Mouse (Mus musculus) lung, embryonic 15.5 days (tissue): Measurements from ENCODE around the gene Tmem106c. TPM values are rescaled to one million over a fixed set of nuclear protein-coding genes. Genes with fewer than 3 reads are reported as not detected.

Experiments used
- ATAC-seq: fragments of 200-750 bp; cut with Nextera tagmentation; 2 replicates; pipeline ENCODE4 v1.8.0; 2017; ENCODE audit warnings: moderate number of reproducible peaks, borderline replicate concordance; ENCODE audit not compliant: low FRiP score, low TSS enrichment; ENCODE audit errors: extremely low read depth
- H3K27ac ChIP-seq: fragments of 300-500 bp; sonication (generic); 2 replicates; pipeline ENCODE4 v1.5.1; 2015; ENCODE audit warnings: moderate library complexity, mild to moderate bottlenecking, inconsistent platforms
- H3K27me3 ChIP-seq: fragments of 300-500 bp; sonication (generic); 2 replicates; pipeline ENCODE4 v1.6.1; 2015; ENCODE audit warnings: inconsistent platforms
- H3K36me3 ChIP-seq: fragments of 300-500 bp; sonication (generic); 2 replicates; pipeline ENCODE4 v1.6.1; 2015; ENCODE audit warnings: inconsistent platforms
- H3K4me1 ChIP-seq: fragments of 300-500 bp; sonication (generic); 2 replicates; pipeline ENCODE4 v1.6.1; 2015; ENCODE audit warnings: inconsistent platforms
- H3K4me2 ChIP-seq: fragments of 300-500 bp; sonication (generic); 2 replicates; pipeline ENCODE4 v1.6.1; 2015; ENCODE audit warnings: inconsistent platforms, mild to moderate bottlenecking, moderate library complexity
- H3K4me3 ChIP-seq: fragments of 300-500 bp; sonication (generic); 2 replicates; pipeline ENCODE4 v1.5.1; 2015; ENCODE audit warnings: mild to moderate bottlenecking, inconsistent platforms
- H3K9ac ChIP-seq: fragments of 300-500 bp; sonication (generic); 2 replicates; pipeline ENCODE4 v1.6.1; 2015; ENCODE audit warnings: inconsistent platforms
- H3K9me3 ChIP-seq: fragments of 300-500 bp; sonication (generic); 2 replicates; pipeline ENCODE4 v1.6.1; 2016; ENCODE audit warnings: inconsistent platforms
- WGBS: fragments of 180-500 bp; shearing (Covaris S2); methylation state at CpG from one replicate; pipeline ENCODE4 v1.1.7; 2015; 5-methylcytosine and 5-hydroxymethylcytosine counted together
- polyA plus RNA-seq: library from polyadenylated mRNA; unstranded; fragments of >200 nt; fragmentation: Nextera tagmentation; extraction: Ambion mirVana; gene quantifications from 2 replicates; pipeline ENCODE4 v1.2.1, GENCODE M21; 2015

Tmem106c gene
- polyA plus RNA-seq, 1 experiment from 2014 or later, result 45.7 TPM

DNA sequence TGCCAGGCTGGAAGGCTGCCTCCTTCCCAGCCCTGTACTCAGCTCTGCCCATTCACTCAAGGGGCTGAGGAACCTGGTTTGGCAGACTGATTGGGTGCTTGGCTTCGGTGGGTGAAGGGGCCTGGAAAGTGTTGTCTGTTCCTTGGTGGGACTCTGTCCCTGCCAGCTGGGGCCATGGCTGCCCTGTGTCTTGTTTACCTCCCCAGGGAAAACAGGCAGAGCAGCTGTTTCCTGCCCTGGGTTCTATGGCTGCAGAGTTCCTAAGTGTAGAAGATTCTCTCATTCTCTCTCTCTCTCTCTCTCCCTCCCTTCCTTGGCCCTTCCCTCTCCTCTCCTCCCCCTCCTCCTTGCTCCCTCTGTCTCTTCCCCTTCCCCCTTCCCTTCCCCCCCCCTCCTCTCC lies 8.7 kb upstream of the Tmem106c start:
- no peaks in the 10 kb centered on the region for H3K9me3 ChIP-seq
- H3K36me3 ChIP-seq, result no peaks in the 10 kb centered on the region
- ATAC-seq, result 0 out of 2 replicates have a peak, but pooled peaks have one; percentile 15
- H3K4me1 ChIP-seq, result peaks cover 5% of the 10 kb centered on the region; the same call in 1 of the 2 replicates
- 24% methylated on average over 1 of the region's 1 CpGs for WGBS
- H3K4me2 ChIP-seq, result no peak overlapping the region
- H3K27ac ChIP-seq, result no peak overlapping the region
- no peak overlapping the region for H3K4me3 ChIP-seq
- H3K9ac ChIP-seq, result no peak overlapping the region
- no peaks in the 10 kb centered on the region for H3K27me3 ChIP-seq

DNA sequence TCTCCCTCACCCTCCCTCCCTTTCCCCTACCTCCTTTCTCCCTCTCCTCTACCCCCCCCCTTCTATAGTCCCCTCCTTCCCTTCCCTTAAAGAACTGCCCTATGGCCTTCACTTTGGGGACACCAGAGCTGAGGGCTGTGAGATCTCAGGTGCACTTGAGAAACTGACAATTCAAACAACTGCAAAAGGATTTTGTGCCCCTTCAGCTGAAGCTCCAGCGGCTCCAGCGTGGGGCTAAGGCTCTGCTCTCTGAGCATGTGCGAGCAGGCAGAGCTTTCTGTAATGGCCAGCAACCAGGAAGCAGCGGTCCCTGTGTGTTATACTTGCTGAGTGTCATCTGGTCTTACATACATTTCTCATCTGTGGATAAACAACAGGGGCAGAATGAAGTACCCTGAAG lies 8.3 kb upstream of the Tmem106c start:
- Histone ChIP-seq H3K36me3 (no peaks in the 10 kb centered on the region), H3K4me3 (no peak overlapping the region), H3K27ac (no peak overlapping the region), H3K9ac (no peak overlapping the region), H3K4me2 (peak overlapping the region; percentile 3; the same call in 1 of the 2 replicates), H3K9me3 (no peaks in the 10 kb centered on the region), H3K4me1 (peaks cover 5% of the 10 kb centered on the region; the same call in 1 of the 2 replicates), H3K27me3 (no peaks in the 10 kb centered on the region)
- WGBS, result 11% methylated on average over 4 of the region's 4 CpGs
- no peak for ATAC-seq

DNA sequence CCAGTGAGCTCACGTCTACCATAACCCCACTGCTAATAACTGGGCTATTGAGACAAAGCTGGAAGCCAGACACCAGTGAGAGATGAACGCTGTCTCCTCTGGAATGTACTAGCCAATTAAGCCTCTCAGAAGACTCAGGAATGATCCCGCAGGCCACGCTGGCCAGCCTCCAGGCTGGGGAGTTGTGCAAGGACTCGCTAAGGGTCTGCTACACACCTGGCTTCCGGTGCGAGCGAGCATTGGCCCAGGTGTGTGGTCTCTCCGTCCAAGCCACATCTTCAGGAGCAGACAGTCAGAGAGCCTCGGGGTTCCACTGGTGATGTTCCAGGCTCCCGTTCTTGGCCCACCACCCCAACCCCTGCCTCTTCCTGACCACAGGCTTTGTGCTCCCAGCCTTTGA lies 7.6 kb upstream of the Tmem106c start:
- 55% methylated on average over 11 of the region's 11 CpGs for WGBS
- H3K27me3 ChIP-seq, result no peaks in the 10 kb centered on the region
- peaks cover 5% of the 10 kb centered on the region; the same call in 1 of the 2 replicates for H3K4me1 ChIP-seq
- no peaks in the 10 kb centered on the region for H3K36me3 ChIP-seq
- no peak overlapping the region for H3K27ac ChIP-seq
- H3K4me2 ChIP-seq, result no peak overlapping the region
- ATAC-seq, result no peak
- H3K9me3 ChIP-seq, result no peaks in the 10 kb centered on the region
- H3K9ac ChIP-seq, result peak overlapping the region; percentile 4; the same call in 1 of the 2 replicates
- H3K4me3 ChIP-seq, result no peak overlapping the region

DNA sequence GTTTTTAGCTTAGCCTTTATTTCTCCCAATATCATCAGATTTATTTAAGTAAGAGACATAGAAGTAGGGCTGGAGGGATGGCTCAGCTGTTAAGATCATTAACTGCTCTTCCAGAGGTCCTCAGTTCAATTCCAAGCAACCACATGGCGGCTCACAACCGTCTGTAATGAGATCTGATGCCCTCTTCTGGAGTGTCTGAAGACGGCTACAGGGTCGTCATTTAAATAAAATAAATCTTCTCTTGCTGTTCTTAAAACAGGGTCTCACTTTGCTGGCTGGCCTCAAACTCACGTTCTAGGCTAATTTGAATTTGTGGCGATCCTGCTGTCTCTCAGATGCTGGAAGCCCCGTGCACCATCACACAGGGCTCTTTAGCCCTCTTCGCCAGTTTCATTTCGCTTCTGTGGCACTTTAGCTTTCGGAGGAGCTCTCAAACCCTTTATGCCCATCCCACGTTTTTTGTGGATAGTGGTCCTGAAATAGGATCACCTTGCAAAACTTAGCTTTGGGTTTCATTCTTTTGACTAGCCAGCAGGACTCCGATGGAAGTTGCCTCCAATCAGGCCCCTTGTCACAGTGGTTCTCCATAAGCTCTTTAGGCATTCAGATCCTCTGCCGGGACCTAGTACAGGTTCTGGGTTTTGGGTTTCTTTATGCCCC lies 541 bp upstream of the Tmem106c start:
- Histone ChIP-seq H3K4me2 (peak overlapping the region; percentile 89), H3K27ac (peak overlapping the region; percentile 57; the same call in 1 of the 2 replicates), H3K9me3 (no peaks in the 10 kb centered on the region), H3K4me1 (peaks cover 6% of the 10 kb centered on the region), H3K36me3 (no peaks in the 10 kb centered on the region), H3K27me3 (no peaks in the 10 kb centered on the region), H3K9ac (peak overlapping the region; percentile 57), H3K4me3 (peak overlapping the region; percentile 63)
- no peak for ATAC-seq
- 10% methylated on average over 13 of the region's 13 CpGs for WGBS

DNA sequence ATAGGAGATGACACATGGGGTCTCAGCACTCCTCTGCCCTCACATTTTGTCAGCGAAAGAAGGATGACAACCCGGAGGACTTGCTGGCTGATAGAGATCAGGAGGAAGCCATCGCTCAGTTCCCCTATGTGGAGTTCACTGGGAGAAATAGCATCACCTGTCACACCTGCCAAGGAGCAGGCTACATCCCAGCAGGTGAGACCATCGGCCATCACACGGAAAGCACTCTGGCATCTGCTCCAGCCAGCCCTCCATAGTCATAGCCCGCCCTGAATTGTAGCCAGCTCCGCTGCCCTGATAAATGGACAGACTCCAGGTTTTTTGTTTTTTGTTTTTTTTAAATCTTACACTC lies 812 bp downstream of the Tmem106c start:
- Histone ChIP-seq H3K4me1 (peaks cover 6% of the 10 kb centered on the region), H3K9me3 (no peaks in the 10 kb centered on the region), H3K27me3 (no peaks in the 10 kb centered on the region), H3K4me2 (peak overlapping the region; percentile 89), H3K9ac (peak overlapping the region; percentile 68), H3K36me3 (no peaks in the 10 kb centered on the region), H3K27ac (no peak overlapping the region), H3K4me3 (peak overlapping the region; percentile 63)
- WGBS, result 26% methylated on average over 7 of the region's 7 CpGs
- peak; percentile 24; the same call in 1 of the 2 replicates for ATAC-seq

DNA sequence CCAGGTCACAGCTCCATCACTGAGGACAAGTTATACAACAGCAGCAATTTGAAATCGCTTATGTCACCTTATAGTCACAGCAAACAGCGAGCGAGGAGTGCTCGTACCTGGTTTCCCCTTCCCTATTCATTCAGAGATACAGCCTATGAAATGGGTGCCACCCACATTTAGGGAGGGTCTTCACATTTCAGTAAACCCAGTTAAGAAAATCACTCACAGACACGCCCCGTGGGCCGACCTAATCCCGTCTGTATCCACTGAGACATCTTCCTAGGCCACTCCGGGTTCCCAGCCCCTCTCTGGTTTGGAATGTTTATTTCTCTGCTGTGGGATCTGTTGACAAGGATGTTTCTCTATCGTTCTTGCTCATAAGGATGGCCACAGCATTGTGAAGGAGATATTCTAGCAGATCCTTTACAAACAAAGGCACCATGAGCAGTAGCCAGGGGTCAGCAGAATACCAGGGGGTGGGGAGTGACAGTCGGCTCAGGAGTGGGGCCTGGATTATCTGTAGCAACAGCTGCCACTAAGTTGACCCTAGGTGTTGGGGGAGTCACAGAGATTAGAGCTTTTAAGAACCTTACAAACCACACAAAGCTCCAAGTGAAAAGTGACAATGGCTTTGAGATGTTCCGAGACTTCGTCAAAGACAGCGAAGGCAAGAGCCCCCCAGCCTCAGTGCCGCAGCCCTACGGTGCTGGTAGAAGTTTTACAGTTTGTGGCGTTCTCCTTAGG lies 1.5 kb downstream of the Tmem106c start:
- Histone ChIP-seq H3K4me2 (no peak overlapping the region; the same call in 1 of the 2 replicates), H3K4me3 (no peak overlapping the region), H3K9ac (no peak overlapping the region), H3K36me3 (no peaks in the 10 kb centered on the region), H3K4me1 (peaks cover 6% of the 10 kb centered on the region), H3K9me3 (no peaks in the 10 kb centered on the region), H3K27me3 (no peaks in the 10 kb centered on the region), H3K27ac (no peak overlapping the region)
- ATAC-seq, result no peak
- WGBS, result 56% methylated on average over 17 of the region's 17 CpGs

DNA sequence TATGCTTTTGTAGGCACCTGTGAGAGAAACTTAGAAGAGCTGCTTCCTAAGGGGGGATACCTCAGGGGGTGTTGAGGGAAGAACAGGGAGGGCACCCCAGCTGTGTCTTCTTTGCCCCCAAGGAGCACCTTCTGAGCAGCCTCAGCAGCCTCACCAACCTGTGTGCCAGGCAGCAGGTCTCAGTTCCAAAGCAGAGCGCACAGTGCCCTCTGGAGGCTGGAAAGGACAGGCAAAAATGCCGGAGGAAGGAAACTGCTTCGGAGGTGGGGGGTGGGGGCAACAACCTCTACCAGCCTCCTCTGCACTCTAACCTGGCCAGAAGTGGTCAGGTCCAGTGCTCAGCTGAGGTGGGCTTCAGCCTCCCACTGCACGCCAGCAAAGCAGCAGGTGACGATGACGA lies 6.3 kb downstream of the Tmem106c start:
- H3K4me2 ChIP-seq, result no peak overlapping the region
- H3K4me3 ChIP-seq, result no peak overlapping the region
- ATAC-seq, result no peak
- H3K27me3 ChIP-seq, result no peaks in the 10 kb centered on the region
- H3K9me3 ChIP-seq, result no peaks in the 10 kb centered on the region
- H3K9ac ChIP-seq, result no peak overlapping the region
- WGBS, result 30% methylated on average over 6 of the region's 6 CpGs
- H3K27ac ChIP-seq, result no peak overlapping the region
- H3K36me3 ChIP-seq, result no peaks in the 10 kb centered on the region
- no peaks in the 10 kb centered on the region for H3K4me1 ChIP-seq

DNA sequence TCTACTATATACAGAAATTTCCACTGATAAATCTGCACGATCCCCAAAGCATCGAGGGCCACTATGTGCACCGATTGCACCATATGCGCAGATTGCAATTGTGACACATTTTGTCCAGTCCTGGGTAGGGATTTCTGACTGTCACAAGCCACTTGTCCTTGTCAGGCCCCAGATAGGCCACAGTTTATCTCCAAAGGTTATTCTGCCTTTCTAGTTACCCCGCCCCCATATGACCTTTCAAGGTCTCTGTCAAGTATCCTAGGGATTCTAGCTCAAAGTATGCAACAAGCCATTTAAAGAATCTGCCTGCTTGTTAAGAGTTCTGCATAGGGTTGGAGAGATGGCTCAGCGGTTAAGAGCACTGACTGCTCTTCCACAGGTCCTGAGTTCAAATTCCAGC lies 8.6 kb downstream of the Tmem106c start:
- no peak for ATAC-seq
- WGBS, result 68% methylated on average over 6 of the region's 6 CpGs
- H3K4me2 ChIP-seq, result no peak overlapping the region
- no peak overlapping the region for H3K27ac ChIP-seq
- no peaks in the 10 kb centered on the region for H3K27me3 ChIP-seq
- no peaks in the 10 kb centered on the region for H3K4me1 ChIP-seq
- H3K9ac ChIP-seq, result no peak overlapping the region
- no peak overlapping the region for H3K4me3 ChIP-seq
- no peaks in the 10 kb centered on the region for H3K9me3 ChIP-seq
- no peaks in the 10 kb centered on the region for H3K36me3 ChIP-seq

DNA sequence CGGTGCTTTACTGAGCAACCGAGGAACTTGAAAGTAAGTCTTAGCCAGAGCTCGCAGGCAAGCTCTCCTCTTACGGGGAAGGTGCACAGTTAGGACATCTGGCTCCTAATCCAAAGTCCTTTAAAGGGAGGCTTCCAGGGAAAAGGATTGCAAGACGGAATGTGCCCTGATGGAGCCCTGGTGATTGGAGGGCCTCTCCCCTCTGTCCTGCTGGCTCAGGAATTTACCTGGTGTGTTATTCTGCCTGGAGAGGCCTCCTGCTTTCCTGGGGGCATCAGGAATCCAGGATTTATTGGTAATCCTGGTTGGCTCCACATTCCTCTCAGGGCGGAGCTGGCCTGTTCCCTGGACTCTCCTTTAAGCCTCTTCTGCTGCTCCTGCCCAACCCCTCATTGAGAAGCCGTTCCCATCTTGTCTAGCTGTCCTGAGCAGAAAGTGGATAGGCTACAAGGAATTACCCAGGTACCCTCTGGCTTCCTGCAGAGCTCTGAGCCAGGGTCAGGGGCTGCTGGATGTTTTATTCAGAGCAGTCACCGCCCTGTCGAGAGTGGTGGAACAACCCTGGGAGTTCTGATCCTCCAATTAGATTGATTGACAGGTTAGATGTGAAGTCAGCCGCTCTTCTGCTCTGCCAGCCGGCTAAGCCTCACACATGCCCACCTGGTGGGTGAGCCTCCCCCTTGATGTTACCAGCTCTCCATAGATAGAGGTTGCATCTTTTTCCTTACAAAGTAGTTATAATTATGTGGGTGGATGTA lies 9.4 kb downstream of the Tmem106c start:
- H3K4me2 ChIP-seq, result no peak overlapping the region
- H3K4me3 ChIP-seq, result no peak overlapping the region
- no peaks in the 10 kb centered on the region for H3K27me3 ChIP-seq
- 39% methylated on average over 11 of the region's 11 CpGs for WGBS
- H3K27ac ChIP-seq, result no peak overlapping the region
- H3K9ac ChIP-seq, result no peak overlapping the region
- H3K9me3 ChIP-seq, result no peaks in the 10 kb centered on the region
- no peaks in the 10 kb centered on the region for H3K4me1 ChIP-seq
- ATAC-seq, result no peak
- H3K36me3 ChIP-seq, result no peaks in the 10 kb centered on the region

DNA sequence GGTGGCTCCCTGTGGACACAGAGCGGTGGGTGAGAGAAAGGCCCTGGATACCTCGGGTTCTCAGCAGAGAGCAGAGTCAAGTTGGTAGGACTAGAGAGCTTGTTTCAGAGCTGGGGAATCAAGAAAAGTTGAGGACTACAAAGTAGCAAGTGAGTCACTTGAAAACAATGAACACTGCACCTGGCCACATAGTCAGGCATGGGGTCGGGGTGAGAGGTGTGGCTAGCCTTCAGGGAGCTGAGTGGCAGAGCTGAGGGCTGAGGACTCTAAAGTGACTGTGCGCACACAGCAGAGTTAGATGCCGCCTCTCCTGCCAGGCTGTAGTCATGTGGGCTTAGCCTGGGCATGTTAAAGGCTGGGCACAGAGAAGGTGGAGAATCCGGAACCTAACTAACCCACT lies 17.6 kb downstream of the Tmem106c start:
- no peak overlapping the region for H3K4me2 ChIP-seq
- no peak overlapping the region for H3K4me3 ChIP-seq
- 77% methylated on average over 6 of the region's 6 CpGs for WGBS
- no peak overlapping the region for H3K9ac ChIP-seq
- no peaks in the 10 kb centered on the region for H3K9me3 ChIP-seq
- H3K4me1 ChIP-seq, result no peaks in the 10 kb centered on the region
- 0 out of 2 replicates have a peak, but pooled peaks cover 4% of the 10 kb centered on the region for H3K36me3 ChIP-seq
- H3K27me3 ChIP-seq, result no peaks in the 10 kb centered on the region
- H3K27ac ChIP-seq, result no peak overlapping the region
- no peak for ATAC-seq

DNA sequence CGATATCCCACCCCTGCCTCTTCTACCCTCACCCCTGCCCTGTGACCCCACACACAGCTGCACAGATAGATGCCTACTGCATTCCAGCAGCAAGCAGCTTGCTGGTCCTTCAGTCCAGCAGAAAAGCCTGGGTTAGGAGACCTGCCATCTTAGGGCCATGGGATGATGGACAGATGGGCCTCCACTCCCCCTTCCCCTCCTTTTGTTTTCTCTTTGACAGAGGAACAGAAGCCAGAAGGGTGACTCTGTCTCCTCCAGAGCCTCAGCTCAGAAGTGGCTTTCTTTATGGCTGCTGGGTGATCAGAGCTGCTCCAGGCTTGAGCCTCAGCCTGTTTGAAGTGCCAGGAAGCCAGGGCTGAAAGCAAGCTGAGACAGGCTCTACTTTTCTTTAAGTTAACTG lies 25.5 kb downstream of the Tmem106c start:
- Histone ChIP-seq H3K4me3 (no peak overlapping the region), H3K36me3 (no peaks in the 10 kb centered on the region), H3K4me2 (no peak overlapping the region), H3K9me3 (no peaks in the 10 kb centered on the region), H3K4me1 (peaks cover 27% of the 10 kb centered on the region), H3K9ac (no peak overlapping the region), H3K27me3 (0 out of 2 replicates have a peak, but pooled peaks cover 9% of the 10 kb centered on the region), H3K27ac (no peak overlapping the region)
- 38% methylated on average over 1 of the region's 1 CpGs for WGBS
- ATAC-seq, result no peak

DNA sequence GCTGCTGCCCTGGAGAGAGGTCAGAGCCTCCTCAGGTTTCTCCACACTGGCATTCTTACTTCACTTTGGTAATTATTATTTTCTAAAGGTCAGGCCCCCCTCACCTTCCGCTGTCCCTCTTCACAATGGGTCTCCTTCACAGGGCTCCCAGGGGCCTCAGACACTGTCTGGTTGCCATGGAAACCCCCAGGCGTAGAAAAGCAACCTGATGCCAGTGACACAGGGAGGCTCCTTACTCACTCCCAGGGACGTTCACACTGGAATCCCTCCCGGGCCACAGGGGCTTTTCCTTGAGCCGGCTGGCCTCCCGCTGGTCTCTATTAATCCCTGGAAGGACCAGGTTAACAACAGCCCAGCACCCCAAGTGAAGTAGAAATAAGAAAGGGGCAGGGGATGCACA lies 26.1 kb downstream of the Tmem106c start:
- ATAC-seq, result no peak
- Histone ChIP-seq H3K27ac (no peak overlapping the region), H3K4me3 (no peak overlapping the region), H3K36me3 (no peaks in the 10 kb centered on the region), H3K9me3 (no peaks in the 10 kb centered on the region), H3K27me3 (0 out of 2 replicates have a peak, but pooled peaks cover 9% of the 10 kb centered on the region), H3K4me1 (peaks cover 27% of the 10 kb centered on the region), H3K4me2 (no peak overlapping the region), H3K9ac (no peak overlapping the region)
- 7% methylated on average over 6 of the region's 6 CpGs for WGBS
